In genomic region chr10:12614465-12615199, GRCm38 (mm10) we compare ENCODE assay signal across 9 mouse cellular contexts.
A peak's percentile ranks its signal among the peaks of the same experiment; 100 is the strongest.
DNase-seq lines count a peak whose midpoint lies in the region; ATAC-seq and TF ChIP-seq lines count a peak whose summit lies in the region.
"Had no signal": no experiment of that assay in that cellular context is flagged by ENCODE, and none has a peak within 500 bp of the region (broad histone marks: within the 10 kb centered on the region; RNA-seq: fewer than 3 reads in every experiment).

No protein-coding gene starts in this region.

- ATAC-seq in heart, embryonic 12.5 days (ENCODE audit: insufficient number of reproducible peaks, low FRiP score), result no peak
- ATAC-seq in hindbrain, postnatal 0 days, result peak; percentile 63; the same call in 1 of the 2 replicates
- ATAC-seq in limb, embryonic 15.5 days (ENCODE audit: insufficient number of reproducible peaks, low FRiP score, low TSS enrichment, low read depth), result no peak

- TF ChIP-seq CTCF in E14TG2a.4 (conservative IDR thresholded peaks at IDR 0.05; ENCODE audit: low read length), result no peak
- no peak for TF ChIP-seq CTCF in hindbrain, postnatal 0 days (IDR thresholded peaks at IDR 0.05; ENCODE audit: low read depth)

- peak overlapping the region; percentile 54; the same call in 1 of the 2 replicates for H3K9ac ChIP-seq in heart, embryonic 12.5 days
- H3K9ac ChIP-seq in hindbrain, postnatal 0 days (replicated peaks; ENCODE audit: low read length), result peak overlapping the region; percentile 56
- no peak overlapping the region for H3K9ac ChIP-seq in limb, embryonic 15.5 days

- H3K36me3 ChIP-seq in heart, embryonic 12.5 days, result no peaks in the 10 kb centered on the region
- no peaks in the 10 kb centered on the region for H3K36me3 ChIP-seq in E14TG2a.4 (ENCODE audit: insufficient read depth, low read length)
- H3K36me3 ChIP-seq in hindbrain, postnatal 0 days (ENCODE audit: insufficient read depth, low read length), result no peaks in the 10 kb centered on the region
- no peaks in the 10 kb centered on the region; the same call in 1 of the 2 replicates for H3K36me3 ChIP-seq in limb, embryonic 15.5 days

- peak overlapping the region; percentile 31 for H3K4me3 ChIP-seq in heart, embryonic 12.5 days
- peak overlapping the region; percentile 78 for H3K4me3 ChIP-seq in E14TG2a.4 (replicated peaks; ENCODE audit: low read length)
- H3K4me3 ChIP-seq in hindbrain, postnatal 0 days (ENCODE audit: low read length), result peak overlapping the region; percentile 53
- H3K4me3 ChIP-seq in limb, embryonic 15.5 days, result peak overlapping the region; percentile 26

- H3K4me2 ChIP-seq in heart, embryonic 12.5 days, result peak overlapping the region; percentile 64
- H3K4me2 ChIP-seq in hindbrain, postnatal 0 days (ENCODE audit: low read depth, low read length), result peak overlapping the region; percentile 76
- peak overlapping the region; percentile 47 for H3K4me2 ChIP-seq in limb, embryonic 15.5 days

- no peak for DNase-seq in heart, adult 11 months
- DNase-seq in embryo, embryonic 9.5 days (ENCODE audit: extremely low spot score), result peak; percentile 61
- DNase-seq in hindbrain, postnatal 0 days (ENCODE audit: low spot score), result peak; percentile 66
- peak; percentile 38 to 44 for DNase-seq in right cerebral cortex, postnatal 36 days (ENCODE audit: low spot score in 2 of 2)
- DNase-seq in spleen, postnatal 10 days (ENCODE audit: low spot score in 2 of 2), result no peak

- H3K27ac ChIP-seq in heart, embryonic 12.5 days (ENCODE audit: poor library complexity, severe bottlenecking), result no peak overlapping the region
- peak overlapping the region; percentile 56; the same call in 1 of the 2 replicates for H3K27ac ChIP-seq in hindbrain, postnatal 0 days
- no peak overlapping the region for H3K27ac ChIP-seq in limb, embryonic 15.5 days

- no peaks in the 10 kb centered on the region for H3K27me3 ChIP-seq in heart, embryonic 12.5 days (replicated peaks)
- H3K27me3 ChIP-seq in E14TG2a.4 (ENCODE audit: insufficient read depth, low read length), result no peaks in the 10 kb centered on the region
- no peaks in the 10 kb centered on the region for H3K27me3 ChIP-seq in hindbrain, postnatal 0 days (ENCODE audit: insufficient read depth, low read length)
- H3K27me3 ChIP-seq in limb, embryonic 15.5 days, result no peaks in the 10 kb centered on the region

- H3K4me1 ChIP-seq in heart, embryonic 12.5 days (replicated peaks), result 0 out of 2 replicates have a peak, but pooled peaks cover 7% of the 10 kb centered on the region
- peaks cover 37% of the 10 kb centered on the region for H3K4me1 ChIP-seq in E14TG2a.4 (replicated peaks; ENCODE audit: low read depth, low read length)
- no peaks in the 10 kb centered on the region for H3K4me1 ChIP-seq in hindbrain, postnatal 0 days (ENCODE audit: insufficient read depth, low read length)
- H3K4me1 ChIP-seq in limb, embryonic 15.5 days, result peaks cover 10% of the 10 kb centered on the region; the same call in 1 of the 2 replicates

- WGBS in heart, embryonic 12.5 days, result 11% methylated on average over 22 of the region's 22 CpGs
- WGBS in hindbrain, postnatal 0 days, result 4% methylated on average over 22 of the region's 22 CpGs
- 14% methylated on average over 22 of the region's 22 CpGs for WGBS in limb, embryonic 15.5 days

- H3K9me3 ChIP-seq in heart, embryonic 12.5 days (replicated peaks), result no peaks in the 10 kb centered on the region
- no peaks in the 10 kb centered on the region for H3K9me3 ChIP-seq in E14TG2a.4 (ENCODE audit: low read length)
- H3K9me3 ChIP-seq in hindbrain, postnatal 0 days (ENCODE audit: low read length), result no peaks in the 10 kb centered on the region
- H3K9me3 ChIP-seq in limb, embryonic 15.5 days, result no peaks in the 10 kb centered on the region
- H3K9me3 ChIP-seq: G1E had no signal

Comparison
In these comparisons a context has a peak if more than half of its experiments do, and no peak if none do; other contexts are left out.
1. H3K4me3 ChIP-seq: peak in every context shown above with its lines; median percentile 78 in E14TG2a.4; 53 in hindbrain, postnatal 0 days; 31 in heart, embryonic 12.5 days; 26 in limb, embryonic 15.5 days.
2. DNase-seq: peak in embryo, embryonic 9.5 days (single experiment), hindbrain, postnatal 0 days (single experiment) and right cerebral cortex, postnatal 36 days (2 of 2); none in heart, adult 11 months (single experiment) and spleen, postnatal 10 days (0 of 2).
3. Peak in every context shown above with its lines, with median percentiles within 50 percentile points of each other: H3K4me2 ChIP-seq.